Mouse (Mus musculus): ENCODE results near the gene Wfdc3. TPM values are rescaled to one million over a fixed set of nuclear protein-coding genes. Genes with fewer than 3 reads are reported as not detected.

Wfdc3 gene
- polyA plus RNA-seq, 1 experiment from 2014 or later: 1.0 TPM

GRCm38 (mm10) chr2:164684807-164685206 is 60.9 kb downstream of the Wfdc3 start, which contains the start of gene Wfdc13:
Gene Wfdc13 (plus strand): TSS chr2:164685107.
- no peak for ATAC-seq (ENCODE audit: low read depth)
- Histone ChIP-seq H3K27ac (replicated peaks) (no peak within 1 kb of the TSS), H3K27me3 (no peaks in the 10 kb centered on the region), H3K4me3 (no peak within 1 kb of the TSS), H3K36me3 (no peaks in the 10 kb centered on the region), H3K4me1 (replicated peaks) (no peaks in the 10 kb centered on the region), H3K9me3 (no peaks in the 10 kb centered on the region), H3K9ac (no peak within 1 kb of the TSS), H3K4me2 (no peak within 1 kb of the TSS)
- WGBS: 75% methylated on average over 3 of the region's 3 CpGs

Other genes starting within 250 kb of the Wfdc3 start
- gene Pigt, start 248.4 kb downstream of the Wfdc3 start, polyA plus RNA-seq (2015; fragmentation: Nextera tagmentation; extraction: Ambion mirVana): 69.1 and 71.8 TPM in 2 replicates
- 2.2 and 4.2 TPM in 2 replicates for gene Wfdc2, start 183.5 kb downstream of the Wfdc3 start, polyA plus RNA-seq (2015; fragmentation: Nextera tagmentation; extraction: Ambion mirVana)
- not detected in 2 replicates for gene Spint3, start 172.5 kb downstream of the Wfdc3 start, polyA plus RNA-seq (2015; fragmentation: Nextera tagmentation; extraction: Ambion mirVana)
- gene Wfdc6a, start 160.5 kb downstream of the Wfdc3 start, polyA plus RNA-seq (2015; fragmentation: Nextera tagmentation; extraction: Ambion mirVana): not detected in 2 replicates
- gene Eppin, start 152.3 kb downstream of the Wfdc3 start, polyA plus RNA-seq (2015; fragmentation: Nextera tagmentation; extraction: Ambion mirVana): not detected in 2 replicates
- gene Wfdc6b, start 132.4 kb downstream of the Wfdc3 start, polyA plus RNA-seq (2015; fragmentation: Nextera tagmentation; extraction: Ambion mirVana): not detected in 2 replicates
- not detected in 2 replicates for gene Wfdc8, start 132.3 kb downstream of the Wfdc3 start, polyA plus RNA-seq (2015; fragmentation: Nextera tagmentation; extraction: Ambion mirVana)
- gene Wfdc16, start 107.1 kb downstream of the Wfdc3 start, polyA plus RNA-seq (2015; fragmentation: Nextera tagmentation; extraction: Ambion mirVana): not detected in 2 replicates
- not detected in 2 replicates for gene Wfdc10, start 89.9 kb downstream of the Wfdc3 start, polyA plus RNA-seq (2015; fragmentation: Nextera tagmentation; extraction: Ambion mirVana)
- gene Wfdc9, start 89.3 kb downstream of the Wfdc3 start, polyA plus RNA-seq (2015; fragmentation: Nextera tagmentation; extraction: Ambion mirVana): not detected in 2 replicates
- gene Wfdc11, start 71.8 kb downstream of the Wfdc3 start, polyA plus RNA-seq (2015; fragmentation: Nextera tagmentation; extraction: Ambion mirVana): not detected in 2 replicates
- gene Wfdc13, start 60.8 kb downstream of the Wfdc3 start, polyA plus RNA-seq (2015; fragmentation: Nextera tagmentation; extraction: Ambion mirVana): not detected in 2 replicates
- gene Spint4, start 47.4 kb downstream of the Wfdc3 start, polyA plus RNA-seq (2015; fragmentation: Nextera tagmentation; extraction: Ambion mirVana): not detected in 2 replicates
- gene Spint5, start 30.6 kb downstream of the Wfdc3 start, polyA plus RNA-seq (2015; fragmentation: Nextera tagmentation; extraction: Ambion mirVana): not detected in 2 replicates
- gene Dnttip1, start 52 bp upstream of the Wfdc3 start, polyA plus RNA-seq (2015; fragmentation: Nextera tagmentation; extraction: Ambion mirVana): 67.1 and 71.4 TPM in 2 replicates
- 80.8 and 108 TPM in 2 replicates for gene Ube2c, start 24.0 kb upstream of the Wfdc3 start, polyA plus RNA-seq (2015; fragmentation: Nextera tagmentation; extraction: Ambion mirVana)
- gene Tnnc2, start 34.0 kb upstream of the Wfdc3 start, polyA plus RNA-seq (2015; fragmentation: Nextera tagmentation; extraction: Ambion mirVana): 9.3 and 25.7 TPM in 2 replicates
- gene Snx21, start 39.9 kb upstream of the Wfdc3 start, polyA plus RNA-seq (2015; fragmentation: Nextera tagmentation; extraction: Ambion mirVana): 17.1 and 22.9 TPM in 2 replicates
- 20.3 and 21.5 TPM in 2 replicates for gene Acot8, start 59.0 kb upstream of the Wfdc3 start, polyA plus RNA-seq (2015; fragmentation: Nextera tagmentation; extraction: Ambion mirVana)
- gene Zswim3, start 59.2 kb upstream of the Wfdc3 start, polyA plus RNA-seq (2015; fragmentation: Nextera tagmentation; extraction: Ambion mirVana): 14.2 and 16.7 TPM in 2 replicates
- 22.3 and 23.7 TPM in 2 replicates for gene Zswim1, start 76.8 kb upstream of the Wfdc3 start, polyA plus RNA-seq (2015; fragmentation: Nextera tagmentation; extraction: Ambion mirVana)
- not detected in 2 replicates for gene Spata25, start 82.6 kb upstream of the Wfdc3 start, polyA plus RNA-seq (2015; fragmentation: Nextera tagmentation; extraction: Ambion mirVana)
- 97.5 and 109 TPM in 2 replicates for gene Ctsa, start 86.9 kb upstream of the Wfdc3 start, polyA plus RNA-seq (2015; fragmentation: Nextera tagmentation; extraction: Ambion mirVana)
- gene Neurl2, start 87.5 kb upstream of the Wfdc3 start, polyA plus RNA-seq (2015; fragmentation: Nextera tagmentation; extraction: Ambion mirVana): 4.9 and 5.4 TPM in 2 replicates
- 126 and 132 TPM in 2 replicates for gene Pltp, start 111.8 kb upstream of the Wfdc3 start, polyA plus RNA-seq (2015; fragmentation: Nextera tagmentation; extraction: Ambion mirVana)
- 80.8 and 93.1 TPM in 2 replicates for gene Pcif1, start 133.4 kb upstream of the Wfdc3 start, polyA plus RNA-seq (2015; fragmentation: Nextera tagmentation; extraction: Ambion mirVana)
- gene Zfp335, start 165.8 kb upstream of the Wfdc3 start, polyA plus RNA-seq (2015; fragmentation: Nextera tagmentation; extraction: Ambion mirVana): 13.3 and 14.2 TPM in 2 replicates
- gene Mmp9, start 194.8 kb upstream of the Wfdc3 start, polyA plus RNA-seq (2015; fragmentation: Nextera tagmentation; extraction: Ambion mirVana): 16.9 and 17.1 TPM in 2 replicates
- 20.8 and 21.3 TPM in 2 replicates for gene Slc12a5, start 214.9 kb upstream of the Wfdc3 start, polyA plus RNA-seq (2015; fragmentation: Nextera tagmentation; extraction: Ambion mirVana)